Mouse (Mus musculus): ENCODE measurements at regions not wholly inside any gene's neighbourhood (a gene's known extent, or its start where the extent isn't known, plus 50 kb on each side); places are given as distances from the start of the nearest gene placed in this dataset.

DNA sequence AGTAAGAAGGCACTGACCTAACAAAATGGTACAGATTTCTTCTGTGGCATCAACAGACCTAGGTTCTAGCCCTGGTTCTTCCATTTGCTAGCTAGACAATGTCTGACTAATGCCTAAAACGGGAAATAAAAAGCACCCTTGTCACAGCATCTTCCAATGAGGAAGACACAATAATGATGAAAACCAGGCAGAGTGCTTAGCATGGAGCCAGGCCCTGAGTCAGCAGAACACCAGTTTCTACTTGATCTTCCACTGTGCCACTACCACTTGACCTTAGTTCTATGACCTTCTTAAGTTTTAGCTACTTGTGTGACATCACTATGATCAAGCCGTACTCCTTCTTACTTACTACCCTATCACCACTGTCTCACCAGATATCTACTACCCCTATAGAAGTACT lies 145.4 kb upstream of the Zfand5 start:
- TF ChIP-seq CTCF (IDR thresholded peaks at IDR 0.05; ENCODE audit: insufficient read depth, low read length) = no peak
- TF ChIP-seq POLR2A (IDR thresholded peaks at IDR 0.05; ENCODE audit: borderline replicate concordance, extremely low read depth, low read depth, low read length) = no peak

Data from lung, adult 2 months (tissue).